Mouse (Mus musculus) megakaryocyte, embryonic 14.5 days (primary cell): ENCODE data around the gene 4930558C23Rik.

Experiments used
- FLI1 ChIP-seq: IDR thresholded peaks from 2 replicates; pipeline ENCODE4 v1.6.1; 2012; ENCODE audit warnings: low read length, inconsistent platforms, mixed read lengths
- GATA1 ChIP-seq: IDR thresholded peaks from 3 replicates; pipeline ENCODE4 v1.6.1; 2012; ENCODE audit warnings: mixed read lengths, low read length, inconsistent platforms, borderline replicate concordance

GRCm38 (mm10) chr3:95434983-95435370 lies 32.3 kb upstream of the 4930558C23Rik start:
- no peak for TF ChIP-seq GATA1
- TF ChIP-seq FLI1: no peak
